Mouse (Mus musculus) megakaryocyte, embryonic 14.5 days (primary cell): ENCODE measurements around the gene Cul7. TPM values are rescaled to one million over a fixed set of nuclear protein-coding genes. Genes with fewer than 3 reads are reported as not detected.

Source experiments
- H3K27me3 ChIP-seq: replicated peaks from 2 replicates; pipeline ENCODE3; 2012; ENCODE audit warnings: inconsistent platforms
- H3K36me3 ChIP-seq: replicated peaks from 2 replicates; pipeline ENCODE3; 2012; ENCODE audit warnings: low read length, inconsistent platforms, mixed read lengths
- H3K4me1 ChIP-seq: 2 replicates; pipeline ENCODE4 v1.6.1; 2012; ENCODE audit warnings: inconsistent platforms
- H3K4me3 ChIP-seq: replicated peaks from 2 replicates; pipeline ENCODE3; 2012; ENCODE audit warnings: moderate library complexity, mild to moderate bottlenecking, inconsistent platforms
- H3K9me3 ChIP-seq: 2 replicates; pipeline ENCODE4 v1.6.1; 2012; ENCODE audit warnings: inconsistent platforms
- FLI1 ChIP-seq: IDR thresholded peaks from 2 replicates; pipeline ENCODE4 v1.6.1; 2012; ENCODE audit warnings: low read length, inconsistent platforms, mixed read lengths
- GATA1 ChIP-seq: IDR thresholded peaks from 3 replicates; pipeline ENCODE4 v1.6.1; 2012; ENCODE audit warnings: mixed read lengths, low read length, inconsistent platforms, borderline replicate concordance
- polyA plus RNA-seq: library from polyadenylated mRNA; stranded (reverse); fragments of >175 nt; gene quantifications from 2 replicates; pipeline ENCODE4 v1.2.3, GENCODE M21; 2012; ENCODE audit warnings: low replicate concordance; ENCODE audit not compliant: insufficient read depth

Gene Cul7
- polyA plus RNA-seq, 1 experiment, result 90.0 TPM

GRCm38 (mm10) chr17:46702100-46702499 is 52.0 kb downstream of the Cul7 start:
- H3K36me3 ChIP-seq, result peaks cover 42% of the 10 kb centered on the region
- TF ChIP-seq GATA1 (no peak), FLI1 (no peak)
- peaks cover 49% of the 10 kb centered on the region for H3K4me1 ChIP-seq
- H3K4me3 ChIP-seq, result peak overlapping the region; percentile 38
- no peaks in the 10 kb centered on the region for H3K9me3 ChIP-seq
- H3K27me3 ChIP-seq, result peaks cover 2% of the 10 kb centered on the region

GRCm38 (mm10) chr17:46702506-46702905 is 52.4 kb downstream of the Cul7 start:
- TF ChIP-seq FLI1 (no peak), GATA1 (no peak)
- Histone ChIP-seq H3K4me3 (no peak overlapping the region), H3K4me1 (peaks cover 49% of the 10 kb centered on the region), H3K9me3 (no peaks in the 10 kb centered on the region), H3K36me3 (peaks cover 42% of the 10 kb centered on the region), H3K27me3 (peaks cover 3% of the 10 kb centered on the region)

DNA sequence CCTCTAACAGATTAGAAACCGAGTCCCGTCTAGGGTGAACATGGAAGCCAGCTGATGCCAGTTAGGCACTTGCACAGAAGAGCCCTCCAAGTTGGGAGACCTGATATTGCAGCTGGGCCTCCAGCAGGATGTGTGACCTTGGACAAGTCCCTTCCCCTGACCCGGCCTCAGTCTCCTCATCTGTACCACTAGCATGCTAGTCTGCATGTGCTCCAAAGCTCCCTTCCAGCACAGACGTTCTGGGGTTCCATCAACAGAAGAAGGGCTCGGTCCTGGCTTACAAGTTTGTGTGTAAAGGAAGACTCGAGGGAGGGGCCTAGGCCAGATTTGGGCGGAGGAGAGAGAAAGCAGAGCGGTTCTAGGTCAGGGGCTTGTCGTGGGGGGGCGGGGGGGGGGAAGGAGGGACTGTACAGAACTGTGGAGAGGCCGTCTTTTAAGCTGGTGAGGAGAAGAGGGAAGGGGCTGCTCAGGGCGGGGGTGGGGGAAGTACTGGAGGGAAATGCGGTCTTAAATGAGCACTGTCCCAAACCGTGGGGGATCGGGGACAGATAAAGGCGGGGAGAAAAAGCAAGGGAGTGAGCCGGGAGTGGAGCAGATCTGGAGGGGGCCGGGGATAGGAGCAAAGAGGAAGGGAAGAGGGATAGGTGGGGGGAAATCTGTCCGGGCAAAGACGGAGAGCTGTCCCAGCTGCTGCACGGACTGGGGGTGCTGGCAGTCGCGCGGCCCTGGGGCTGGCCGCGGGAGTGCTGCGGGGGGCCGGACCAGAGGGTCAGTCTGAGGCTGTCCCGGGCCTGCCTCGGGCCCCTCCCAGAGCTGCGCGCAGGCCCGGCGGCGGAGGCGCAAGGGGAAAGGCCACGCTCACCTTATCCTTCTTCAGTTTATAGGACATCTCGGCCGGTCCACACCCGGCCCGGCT is 54.1 kb downstream of the Cul7 start:
- H3K4me1 ChIP-seq, result peaks cover 46% of the 10 kb centered on the region
- H3K27me3 ChIP-seq, result peaks cover 3% of the 10 kb centered on the region
- peaks cover 27% of the 10 kb centered on the region for H3K36me3 ChIP-seq
- peak overlapping the region; percentile 95 for H3K4me3 ChIP-seq
- peaks cover 7% of the 10 kb centered on the region for H3K9me3 ChIP-seq
- TF ChIP-seq FLI1, result no peak
- TF ChIP-seq GATA1, result no peak

DNA sequence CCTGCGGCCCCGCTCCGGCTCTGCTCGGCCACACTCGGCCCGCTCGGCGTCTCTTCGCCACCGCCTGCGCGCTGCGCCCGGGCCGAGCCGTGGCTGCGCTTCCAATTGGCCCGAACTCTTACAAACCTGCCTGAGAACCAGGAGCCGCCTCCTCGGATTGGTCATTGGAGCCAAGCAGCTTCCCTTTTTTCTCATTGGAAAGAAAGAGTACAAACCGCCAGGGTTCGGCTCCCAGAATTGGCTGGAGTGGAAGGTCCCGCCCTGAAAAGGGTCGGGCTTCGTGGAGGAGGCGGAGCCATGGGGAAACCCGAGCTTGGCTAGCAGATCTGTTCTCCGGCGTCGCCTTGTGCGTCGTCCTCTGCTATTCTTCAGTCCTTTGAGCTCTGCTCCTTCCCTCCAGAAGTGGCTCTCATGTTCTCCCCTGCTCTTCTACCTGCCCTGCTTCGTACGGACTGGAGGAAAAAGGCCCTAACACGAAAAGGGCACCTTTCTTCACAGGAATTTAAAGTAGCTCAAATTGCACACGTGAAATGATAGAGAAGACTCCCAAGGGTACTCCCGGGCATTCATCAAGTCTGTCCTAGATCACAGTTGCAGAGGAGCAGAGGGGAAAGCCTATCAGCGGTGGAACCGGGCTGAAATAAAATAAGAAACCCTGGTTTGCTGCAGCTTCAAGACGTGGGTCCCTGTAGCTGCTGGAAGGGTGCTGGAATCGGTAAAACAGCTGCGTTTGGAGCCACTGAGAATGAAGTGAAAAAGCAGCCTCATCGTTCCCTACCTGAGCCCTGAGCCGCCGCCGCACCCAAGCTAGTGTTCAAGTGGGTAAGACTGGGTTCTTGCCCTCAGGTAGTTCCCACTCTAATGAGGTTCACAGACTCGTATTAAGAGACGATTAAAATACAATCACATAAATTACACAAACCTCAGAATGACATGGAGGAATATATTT is 55.0 kb downstream of the Cul7 start, which contains the start of gene Ppp2r5d:
TSS of gene Ppp2r5d (minus strand) at position 225 of the 949 bp plus-strand sequence.
- peaks cover 43% of the 10 kb centered on the region for H3K4me1 ChIP-seq
- TF ChIP-seq FLI1 (no peak), GATA1 (no peak)
- H3K9me3 ChIP-seq, result peaks cover 7% of the 10 kb centered on the region

GRCm38 (mm10) chr17:46706375-46707089 is 56.4 kb downstream of the Cul7 start:
- no peak for TF ChIP-seq GATA1
- no peak for TF ChIP-seq FLI1
- Histone ChIP-seq H3K36me3 (peaks cover 6% of the 10 kb centered on the region), H3K4me1 (peaks cover 40% of the 10 kb centered on the region), H3K4me3 (no peak overlapping the region), H3K9me3 (peaks cover 7% of the 10 kb centered on the region), H3K27me3 (peaks cover 3% of the 10 kb centered on the region)

More for the DNA sequence above, 55.0 kb downstream of the Cul7 start, which contains the start of gene Ppp2r5d:
- Histone ChIP-seq H3K36me3 (peaks cover 18% of the 10 kb centered on the region), H3K27me3 (peaks cover 3% of the 10 kb centered on the region), H3K4me3 (peak within 1 kb of the TSS; percentile 95)

GRCm38 (mm10) chr17:46710959-46711597 is 60.9 kb downstream of the Cul7 start, which contains the start of gene Pex6:
TSS of gene Pex6 (plus strand) at chr17:46711463.
- Histone ChIP-seq H3K36me3 (peaks cover 27% of the 10 kb centered on the region), H3K27me3 (peaks cover 3% of the 10 kb centered on the region), H3K4me1 (peaks cover 27% of the 10 kb centered on the region), H3K9me3 (peaks cover 7% of the 10 kb centered on the region), H3K4me3 (peak within 1 kb of the TSS; percentile 97)
- TF ChIP-seq FLI1 (peak; percentile 94), GATA1 (no peak)

- no peak for TF ChIP-seq GATA1
- TF ChIP-seq FLI1, result no peak
- Histone ChIP-seq H3K9me3 (peaks cover 7% of the 10 kb centered on the region), H3K4me3 (peak overlapping the region; percentile 97), H3K27me3 (peaks cover 3% of the 10 kb centered on the region), H3K36me3 (peaks cover 34% of the 10 kb centered on the region), H3K4me1 (peaks cover 26% of the 10 kb centered on the region)
Measured at GRCm38 (mm10) chr17:46711612-46712271, 61.6 kb downstream of the Cul7 start.

- no peaks in the 10 kb centered on the region for H3K27me3 ChIP-seq
- peaks cover 38% of the 10 kb centered on the region for H3K36me3 ChIP-seq
- TF ChIP-seq FLI1, result no peak
- H3K9me3 ChIP-seq, result peaks cover 7% of the 10 kb centered on the region
- H3K4me1 ChIP-seq, result peaks cover 26% of the 10 kb centered on the region
- peak overlapping the region; percentile 97 for H3K4me3 ChIP-seq
Measured at GRCm38 (mm10) chr17:46712442-46712841, 62.3 kb downstream of the Cul7 start.

DNA sequence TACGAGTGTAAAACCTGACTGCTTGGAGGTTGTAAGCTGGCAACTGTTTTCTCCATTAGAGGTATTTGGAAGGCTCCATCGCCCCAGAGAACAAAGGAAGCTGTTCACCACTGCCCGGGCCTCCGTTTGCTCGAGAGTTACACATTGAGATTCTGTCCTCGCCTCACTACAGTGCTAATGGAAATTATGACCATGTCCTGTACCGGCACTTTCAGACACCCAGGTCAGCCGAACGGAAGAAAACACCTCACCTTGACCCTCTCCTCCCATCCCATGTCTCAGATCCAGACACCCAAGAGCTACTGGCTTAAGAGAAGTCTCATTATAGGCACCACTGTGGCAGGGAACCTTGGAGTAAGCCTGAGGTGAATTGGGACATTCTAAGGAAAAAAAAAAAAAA is 63.7 kb downstream of the Cul7 start:
- Histone ChIP-seq H3K4me3 (no peak overlapping the region), H3K36me3 (peaks cover 41% of the 10 kb centered on the region), H3K9me3 (peaks cover 3% of the 10 kb centered on the region), H3K27me3 (no peaks in the 10 kb centered on the region), H3K4me1 (peaks cover 26% of the 10 kb centered on the region)
- TF ChIP-seq FLI1 (no peak), GATA1 (no peak)

Other genes starting within 250 kb of the Cul7 start
- gene Crip3, start 221.4 kb upstream of the Cul7 start, polyA plus RNA-seq, result not detected in 2 replicates
- gene Slc22a7, start 211.9 kb upstream of the Cul7 start, polyA plus RNA-seq, result not detected in 2 replicates
- 0.06 and 0.60 TPM in 2 replicates for gene Ttbk1, start 162.7 kb upstream of the Cul7 start, polyA plus RNA-seq
- 6.5 and 14.6 TPM in 2 replicates for gene Dnph1, start 153.6 kb upstream of the Cul7 start, polyA plus RNA-seq
- gene Cul9, start 103.9 kb upstream of the Cul7 start, polyA plus RNA-seq, result 2.4 and 6.0 TPM in 2 replicates
- gene Srf, start 94.2 kb upstream of the Cul7 start, polyA plus RNA-seq, result 148 and 196 TPM in 2 replicates
- 6.7 and 13.6 TPM in 2 replicates for gene Ptk7, start 20.8 kb upstream of the Cul7 start, polyA plus RNA-seq
- gene Klc4, start 4.3 kb upstream of the Cul7 start, polyA plus RNA-seq, result 33.6 and 42.0 TPM in 2 replicates
- gene Mrpl2, start 4.1 kb upstream of the Cul7 start, polyA plus RNA-seq, result 289 and 528 TPM in 2 replicates
- gene Rrp36, start 24.0 kb downstream of the Cul7 start, polyA plus RNA-seq, result 9.4 and 30.6 TPM in 2 replicates
- gene Mea1, start 28.5 kb downstream of the Cul7 start, polyA plus RNA-seq, result 145 and 216 TPM in 2 replicates
- 322 and 388 TPM in 2 replicates for gene Klhdc3, start 30.6 kb downstream of the Cul7 start, polyA plus RNA-seq
- 33.5 and 37.7 TPM in 2 replicates for gene Ppp2r5d, start 54.8 kb downstream of the Cul7 start, polyA plus RNA-seq
- gene Pex6, start 61.1 kb downstream of the Cul7 start, polyA plus RNA-seq, result 17.1 and 19.8 TPM in 2 replicates
- gene Gnmt, start 78.8 kb downstream of the Cul7 start, polyA plus RNA-seq, result 5.0 TPM in 1 of 2 replicates, not detected in the other
- gene Cnpy3, start 101.9 kb downstream of the Cul7 start, polyA plus RNA-seq, result 133 and 243 TPM in 2 replicates
- not detected in 2 replicates for gene Ptcra, start 113.4 kb downstream of the Cul7 start, polyA plus RNA-seq
- 143 and 286 TPM in 2 replicates for gene 2310039H08Rik, start 122.3 kb downstream of the Cul7 start, polyA plus RNA-seq
- gene Rpl7l1, start 132.3 kb downstream of the Cul7 start, polyA plus RNA-seq, result 1.1 and 4.7 TPM in 2 replicates
- gene Bicral, start 208.1 kb downstream of the Cul7 start, polyA plus RNA-seq, result 0.62 and 1.8 TPM in 2 replicates
- gene Tbcc, start 240.3 kb downstream of the Cul7 start, polyA plus RNA-seq, result 23.7 and 40.2 TPM in 2 replicates